Mouse (Mus musculus): ENCODE results near the gene Magi2. TPM values are rescaled to one million over a fixed set of nuclear protein-coding genes. Genes with fewer than 3 reads are reported as not detected.

Magi2 gene
- polyA plus RNA-seq, 1 experiment from 2014 or later, result 2.7 TPM

DNA sequence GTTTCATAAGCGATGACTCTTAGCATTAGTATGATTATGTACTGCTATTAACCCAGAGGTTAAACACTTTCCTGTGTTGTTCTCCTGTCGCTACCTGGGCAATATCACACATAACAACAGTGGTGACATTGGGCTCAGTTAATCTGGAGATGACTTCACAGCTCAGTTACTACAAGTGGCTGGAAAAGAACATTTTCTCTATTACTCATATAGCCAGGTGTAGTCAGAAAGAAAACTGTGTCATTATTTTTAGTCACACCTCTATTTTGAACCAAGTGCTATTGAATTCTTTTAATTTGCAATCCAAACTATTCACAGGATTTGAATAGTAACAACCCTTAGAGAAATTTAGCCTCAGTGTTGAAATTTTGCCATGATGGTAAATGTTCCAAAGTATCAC lies 821.5 kb downstream of the Magi2 start:
- Histone ChIP-seq H3K9me3 (no peaks in the 10 kb centered on the region), H3K4me3 (no peak overlapping the region), H3K4me1 (no peaks in the 10 kb centered on the region), H3K4me2 (no peak overlapping the region), H3K9ac (no peak overlapping the region), H3K27me3 (replicated peaks) (no peaks in the 10 kb centered on the region), H3K27ac (replicated peaks) (no peak overlapping the region), H3K36me3 (no peaks in the 10 kb centered on the region)
- WGBS, result 82% methylated on average over 2 of the region's 2 CpGs
- ATAC-seq (ENCODE audit: extremely low read depth, insufficient number of reproducible peaks, low FRiP score, low TSS enrichment), result no peak

DNA sequence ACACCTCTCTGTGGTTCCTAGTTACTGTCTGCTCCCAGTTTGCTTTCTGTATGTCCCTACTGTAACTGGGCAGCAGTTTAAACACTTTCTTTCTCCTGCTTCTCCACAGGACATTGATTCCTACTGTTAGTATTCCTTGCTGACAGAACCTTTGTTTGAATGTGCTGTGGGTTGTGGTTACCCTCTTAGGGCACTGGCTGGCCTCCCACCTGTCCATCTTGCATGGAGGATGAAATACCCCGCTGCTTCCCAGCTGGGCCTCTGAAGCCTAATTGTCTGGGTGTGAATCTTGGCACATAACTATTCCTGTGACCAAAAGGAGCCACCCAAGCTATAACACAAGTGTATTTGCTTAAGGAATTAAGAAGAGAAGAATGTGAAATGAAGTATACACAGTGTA lies 823.4 kb downstream of the Magi2 start:
- no peak overlapping the region for H3K27ac ChIP-seq (replicated peaks)
- H3K4me1 ChIP-seq, result no peaks in the 10 kb centered on the region
- no peak for ATAC-seq (ENCODE audit: extremely low read depth, insufficient number of reproducible peaks, low FRiP score, low TSS enrichment)
- H3K36me3 ChIP-seq, result no peaks in the 10 kb centered on the region
- no peaks in the 10 kb centered on the region for H3K9me3 ChIP-seq
- no peak overlapping the region for H3K4me3 ChIP-seq
- WGBS, result 43% methylated on average over 1 of the region's 1 CpGs
- no peak overlapping the region for H3K9ac ChIP-seq
- no peak overlapping the region for H3K4me2 ChIP-seq
- H3K27me3 ChIP-seq (replicated peaks), result no peaks in the 10 kb centered on the region

DNA sequence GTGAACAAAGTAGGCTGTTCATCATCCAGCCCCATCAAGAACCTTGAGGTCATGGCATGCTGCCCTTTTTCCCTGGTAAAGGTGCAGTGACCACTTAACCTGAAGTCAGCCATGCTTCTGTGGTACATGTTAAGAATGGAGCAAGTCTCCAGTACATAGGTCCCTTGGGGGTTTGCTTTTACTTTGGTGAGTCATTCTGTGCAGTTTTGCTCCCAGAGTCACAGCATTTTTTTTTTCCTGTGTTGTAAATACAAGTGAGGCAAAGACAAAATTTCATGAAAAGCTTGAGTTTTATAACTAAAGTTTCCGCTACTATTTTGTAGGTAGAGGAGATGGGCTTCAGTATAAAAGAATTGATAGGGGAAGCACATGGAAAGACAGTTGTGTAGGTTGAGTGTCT lies 828.2 kb downstream of the Magi2 start:
- no peak overlapping the region for H3K9ac ChIP-seq
- no peak for ATAC-seq (ENCODE audit: extremely low read depth, insufficient number of reproducible peaks, low FRiP score, low TSS enrichment)
- H3K4me2 ChIP-seq, result no peak overlapping the region
- no peak overlapping the region for H3K27ac ChIP-seq (replicated peaks)
- no peaks in the 10 kb centered on the region for H3K36me3 ChIP-seq
- no peaks in the 10 kb centered on the region for H3K9me3 ChIP-seq
- no peaks in the 10 kb centered on the region for H3K27me3 ChIP-seq (replicated peaks)
- H3K4me3 ChIP-seq, result no peak overlapping the region
- 83% methylated on average over 1 of the region's 1 CpGs for WGBS
- no peaks in the 10 kb centered on the region for H3K4me1 ChIP-seq

DNA sequence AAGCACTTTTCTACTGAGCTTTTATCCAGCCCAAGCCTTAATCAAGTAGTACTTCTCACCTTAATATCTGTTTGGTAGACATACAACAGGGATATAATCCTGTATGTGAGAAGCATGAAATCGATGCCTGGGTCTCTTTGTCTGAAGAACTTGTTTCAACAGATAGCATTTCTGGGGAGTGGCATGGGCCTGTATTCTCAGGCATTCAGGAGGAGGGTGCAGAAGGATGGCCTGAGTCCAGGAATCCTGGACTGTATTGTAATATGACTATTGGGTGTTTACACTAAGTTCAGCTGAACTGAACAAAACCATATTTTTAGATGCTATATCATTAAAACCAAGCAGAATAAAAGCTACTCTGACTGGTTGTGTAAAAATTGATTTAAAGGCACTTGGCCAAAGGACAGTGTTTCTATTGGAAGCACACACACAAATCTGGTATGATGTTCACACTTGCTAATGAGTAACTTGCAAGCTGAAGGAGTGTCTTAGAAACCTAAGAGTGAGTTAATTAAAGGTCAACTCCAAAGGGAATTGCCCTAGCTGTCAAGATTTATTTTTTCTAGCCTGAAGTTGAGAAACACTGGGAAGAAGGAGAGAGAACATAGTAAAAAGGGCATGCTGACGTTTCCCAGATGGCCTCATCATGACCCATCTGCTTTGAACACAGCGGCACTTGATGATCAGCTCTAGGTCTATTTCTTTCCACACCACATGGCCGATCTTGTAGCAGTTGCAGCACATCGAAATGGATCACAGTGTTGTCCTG lies 829.4 kb downstream of the Magi2 start:
- no peaks in the 10 kb centered on the region for H3K9me3 ChIP-seq
- 44% methylated on average over 5 of the region's 5 CpGs for WGBS
- no peaks in the 10 kb centered on the region for H3K36me3 ChIP-seq
- H3K27ac ChIP-seq (replicated peaks), result no peak overlapping the region
- H3K4me3 ChIP-seq, result no peak overlapping the region
- no peak for ATAC-seq (ENCODE audit: extremely low read depth, insufficient number of reproducible peaks, low FRiP score, low TSS enrichment)
- no peaks in the 10 kb centered on the region for H3K27me3 ChIP-seq (replicated peaks)
- no peaks in the 10 kb centered on the region for H3K4me1 ChIP-seq
- no peak overlapping the region for H3K9ac ChIP-seq
- H3K4me2 ChIP-seq, result no peak overlapping the region

DNA sequence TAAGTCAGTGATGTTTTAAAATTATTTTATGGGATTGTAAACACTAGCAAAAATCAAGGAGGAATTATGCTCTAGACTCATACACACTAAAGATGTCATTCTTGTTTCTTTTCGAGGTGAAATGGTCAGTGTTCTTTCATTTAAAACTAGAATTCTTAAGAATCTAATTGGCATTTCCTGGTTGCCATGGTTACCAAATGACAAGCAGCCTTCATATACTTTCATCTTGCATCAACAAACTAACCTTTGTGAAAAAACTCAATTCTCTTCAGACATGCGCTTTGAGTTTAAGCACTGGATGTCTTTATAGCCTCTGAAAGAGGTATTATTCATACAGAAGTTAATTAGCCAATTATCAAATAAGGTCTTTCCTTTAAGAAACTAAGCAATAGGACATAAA lies 830.0 kb downstream of the Magi2 start:
- H3K4me1 ChIP-seq, result no peaks in the 10 kb centered on the region
- H3K9me3 ChIP-seq, result no peaks in the 10 kb centered on the region
- no peak overlapping the region for H3K4me3 ChIP-seq
- no peaks in the 10 kb centered on the region for H3K27me3 ChIP-seq (replicated peaks)
- H3K27ac ChIP-seq (replicated peaks), result no peak overlapping the region
- no peak overlapping the region for H3K4me2 ChIP-seq
- H3K36me3 ChIP-seq, result no peaks in the 10 kb centered on the region
- ATAC-seq (ENCODE audit: extremely low read depth, insufficient number of reproducible peaks, low FRiP score, low TSS enrichment), result no peak
- no peak overlapping the region for H3K9ac ChIP-seq
- 75% methylated on average over 2 of the region's 2 CpGs for WGBS

DNA sequence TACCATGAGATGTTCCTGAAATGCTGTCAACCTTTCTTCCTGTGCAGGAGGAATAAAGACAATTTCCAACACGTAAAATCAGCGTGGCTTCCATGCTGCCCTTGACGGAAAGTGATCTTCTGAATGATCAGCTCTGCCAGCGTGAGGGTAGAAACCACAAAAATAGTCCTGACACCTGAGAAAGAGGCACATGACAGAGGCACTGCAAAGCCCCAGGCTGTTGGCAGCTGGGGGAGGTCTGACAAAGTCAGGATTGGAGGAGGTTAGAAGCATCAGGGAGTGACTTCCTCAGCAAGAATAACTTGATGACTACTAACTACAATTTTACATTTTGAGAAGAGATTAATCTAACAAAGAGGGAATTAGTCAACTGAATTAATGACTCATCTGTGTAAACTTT lies 835.2 kb downstream of the Magi2 start:
- no peaks in the 10 kb centered on the region for H3K27me3 ChIP-seq (replicated peaks)
- no peaks in the 10 kb centered on the region for H3K9me3 ChIP-seq
- no peak overlapping the region for H3K4me3 ChIP-seq
- ATAC-seq (ENCODE audit: extremely low read depth, insufficient number of reproducible peaks, low FRiP score, low TSS enrichment), result no peak
- H3K36me3 ChIP-seq, result no peaks in the 10 kb centered on the region
- 48% methylated on average over 4 of the region's 4 CpGs for WGBS
- H3K4me2 ChIP-seq, result no peak overlapping the region
- H3K27ac ChIP-seq (replicated peaks), result no peak overlapping the region
- H3K9ac ChIP-seq, result no peak overlapping the region
- H3K4me1 ChIP-seq, result no peaks in the 10 kb centered on the region

DNA sequence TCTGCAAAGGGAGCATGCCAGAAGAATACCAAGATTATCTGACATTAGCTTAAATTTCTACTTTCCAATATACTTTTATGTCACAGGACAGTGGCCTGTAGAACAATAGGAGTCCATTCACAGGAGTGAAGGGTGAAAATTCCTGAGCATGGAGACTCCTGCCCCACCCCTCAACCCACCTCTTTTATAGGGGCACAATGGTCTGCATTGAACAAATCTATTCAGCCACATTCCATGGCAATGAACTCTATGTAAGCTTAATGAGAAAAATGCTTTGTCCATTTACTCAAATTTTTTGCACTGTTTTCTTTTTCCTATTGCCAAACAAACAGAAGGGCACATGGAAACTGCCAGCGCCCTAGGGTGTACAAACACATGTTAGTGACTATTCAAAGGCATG lies 838.2 kb downstream of the Magi2 start:
- Histone ChIP-seq H3K4me2 (no peak overlapping the region), H3K9ac (no peak overlapping the region), H3K4me1 (no peaks in the 10 kb centered on the region), H3K36me3 (no peaks in the 10 kb centered on the region), H3K9me3 (no peaks in the 10 kb centered on the region), H3K4me3 (no peak overlapping the region), H3K27me3 (replicated peaks) (no peaks in the 10 kb centered on the region), H3K27ac (replicated peaks) (no peak overlapping the region)
- 70% methylated on average over 1 of the region's 1 CpGs for WGBS
- ATAC-seq (ENCODE audit: extremely low read depth, insufficient number of reproducible peaks, low FRiP score, low TSS enrichment), result no peak

DNA sequence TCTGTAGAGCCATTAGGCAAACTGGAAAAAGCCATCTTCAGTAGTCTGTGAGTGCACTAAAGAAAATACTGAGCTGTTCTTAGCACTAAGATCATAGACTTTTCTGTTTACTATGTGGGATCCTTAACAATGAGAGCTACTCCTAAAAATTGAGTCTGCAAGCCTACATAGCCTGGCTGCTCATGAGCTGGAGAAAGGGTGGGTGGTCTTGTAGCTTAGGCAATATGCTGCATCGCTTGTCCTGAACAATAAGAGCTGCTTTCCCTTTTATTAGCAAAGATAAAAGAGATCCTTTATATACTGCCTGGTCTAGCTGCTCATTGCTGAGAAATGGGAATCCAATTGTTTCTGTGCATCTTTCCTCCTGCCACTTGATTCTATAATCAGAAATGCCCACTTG lies 841.7 kb downstream of the Magi2 start:
- 81% methylated on average over 1 of the region's 1 CpGs for WGBS
- Histone ChIP-seq H3K36me3 (no peaks in the 10 kb centered on the region), H3K27ac (replicated peaks) (no peak overlapping the region), H3K9me3 (no peaks in the 10 kb centered on the region), H3K4me3 (no peak overlapping the region), H3K4me2 (no peak overlapping the region), H3K27me3 (replicated peaks) (no peaks in the 10 kb centered on the region), H3K9ac (no peak overlapping the region), H3K4me1 (no peaks in the 10 kb centered on the region)
- ATAC-seq (ENCODE audit: extremely low read depth, insufficient number of reproducible peaks, low FRiP score, low TSS enrichment), result no peak

DNA sequence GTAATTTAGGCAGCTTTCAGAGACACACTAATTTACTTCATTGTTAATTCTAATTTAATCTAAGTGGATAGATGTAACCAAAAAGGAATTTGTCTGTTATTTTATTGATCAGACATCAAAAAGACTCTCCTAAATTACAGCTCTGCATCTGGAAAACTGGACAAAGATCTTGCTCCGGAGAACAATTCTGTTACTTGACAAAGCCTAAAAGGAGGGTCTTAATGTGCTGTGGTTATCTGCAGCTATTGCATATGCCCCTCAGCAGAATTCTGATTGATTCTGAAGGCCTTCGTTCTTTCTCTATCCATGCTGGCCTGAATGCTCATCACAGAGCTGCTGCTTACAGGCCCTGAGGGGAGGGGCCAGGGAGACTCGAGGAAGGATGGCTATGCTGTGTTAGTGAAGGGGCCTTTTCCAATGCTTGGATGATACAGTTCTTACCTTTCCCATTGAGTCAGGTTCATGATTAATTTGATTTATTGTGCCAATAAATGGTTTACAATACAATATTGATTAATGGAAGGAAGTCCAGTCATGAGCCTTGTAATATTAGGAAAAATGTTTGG lies 842.2 kb downstream of the Magi2 start:
- 62% methylated on average over 3 of the region's 3 CpGs for WGBS
- H3K4me3 ChIP-seq, result no peak overlapping the region
- H3K9ac ChIP-seq, result no peak overlapping the region
- H3K27me3 ChIP-seq (replicated peaks), result no peaks in the 10 kb centered on the region
- ATAC-seq (ENCODE audit: extremely low read depth, insufficient number of reproducible peaks, low FRiP score, low TSS enrichment), result no peak
- no peaks in the 10 kb centered on the region for H3K9me3 ChIP-seq
- no peaks in the 10 kb centered on the region for H3K4me1 ChIP-seq
- no peak overlapping the region for H3K27ac ChIP-seq (replicated peaks)
- H3K4me2 ChIP-seq, result no peak overlapping the region
- H3K36me3 ChIP-seq, result no peaks in the 10 kb centered on the region

DNA sequence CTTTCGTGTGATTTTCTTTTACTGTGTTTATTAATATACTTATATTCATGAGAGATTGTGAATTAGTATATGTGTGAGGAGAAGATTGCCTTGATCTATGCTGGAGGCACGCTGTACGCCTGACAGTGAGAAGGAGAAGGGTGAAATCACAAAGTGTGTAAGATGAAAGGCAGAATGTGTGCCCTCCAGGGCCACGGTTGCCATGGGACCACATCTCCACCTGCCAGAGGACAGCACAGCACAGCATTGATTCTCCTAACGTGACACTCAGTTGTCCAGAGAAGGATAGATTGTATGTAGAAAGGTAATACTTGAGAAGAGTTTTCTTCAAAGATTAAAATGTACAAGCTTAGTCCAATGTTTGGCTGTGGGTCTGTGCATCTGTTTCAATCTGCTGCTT lies 847.3 kb downstream of the Magi2 start:
- H3K27ac ChIP-seq (replicated peaks), result no peak overlapping the region
- H3K4me2 ChIP-seq, result no peak overlapping the region
- no peak for ATAC-seq (ENCODE audit: extremely low read depth, insufficient number of reproducible peaks, low FRiP score, low TSS enrichment)
- WGBS, result 74% methylated on average over 5 of the region's 5 CpGs
- H3K36me3 ChIP-seq, result no peaks in the 10 kb centered on the region
- H3K9ac ChIP-seq, result no peak overlapping the region
- H3K4me1 ChIP-seq, result no peaks in the 10 kb centered on the region
- no peak overlapping the region for H3K4me3 ChIP-seq
- H3K9me3 ChIP-seq, result no peaks in the 10 kb centered on the region
- no peaks in the 10 kb centered on the region for H3K27me3 ChIP-seq (replicated peaks)

DNA sequence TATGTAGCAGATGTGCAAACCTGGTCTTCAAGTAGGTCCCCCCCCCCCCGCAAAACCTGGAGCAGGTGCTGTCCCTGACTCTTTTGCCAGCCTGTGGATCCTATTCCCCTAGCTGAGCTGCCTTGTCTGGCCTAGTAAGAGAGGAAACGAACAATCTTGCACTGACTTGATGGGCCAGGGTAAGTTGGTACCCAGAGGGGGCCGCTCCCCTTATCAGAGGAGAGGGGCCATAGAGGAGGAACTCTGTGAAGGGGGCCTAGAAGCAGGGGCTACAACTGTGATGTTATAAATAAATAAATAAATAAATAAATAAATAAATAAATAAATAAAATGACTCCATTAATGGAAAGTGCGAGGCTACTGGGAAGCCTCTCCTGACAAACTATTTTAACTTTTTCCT lies 848.0 kb downstream of the Magi2 start:
- WGBS, result 81% methylated on average over 4 of the region's 4 CpGs
- H3K27ac ChIP-seq (replicated peaks), result no peak overlapping the region
- no peak overlapping the region for H3K4me3 ChIP-seq
- no peaks in the 10 kb centered on the region for H3K36me3 ChIP-seq
- no peak for ATAC-seq (ENCODE audit: extremely low read depth, insufficient number of reproducible peaks, low FRiP score, low TSS enrichment)
- no peak overlapping the region for H3K9ac ChIP-seq
- H3K9me3 ChIP-seq, result no peaks in the 10 kb centered on the region
- H3K4me1 ChIP-seq, result no peaks in the 10 kb centered on the region
- H3K4me2 ChIP-seq, result no peak overlapping the region
- H3K27me3 ChIP-seq (replicated peaks), result no peaks in the 10 kb centered on the region

DNA sequence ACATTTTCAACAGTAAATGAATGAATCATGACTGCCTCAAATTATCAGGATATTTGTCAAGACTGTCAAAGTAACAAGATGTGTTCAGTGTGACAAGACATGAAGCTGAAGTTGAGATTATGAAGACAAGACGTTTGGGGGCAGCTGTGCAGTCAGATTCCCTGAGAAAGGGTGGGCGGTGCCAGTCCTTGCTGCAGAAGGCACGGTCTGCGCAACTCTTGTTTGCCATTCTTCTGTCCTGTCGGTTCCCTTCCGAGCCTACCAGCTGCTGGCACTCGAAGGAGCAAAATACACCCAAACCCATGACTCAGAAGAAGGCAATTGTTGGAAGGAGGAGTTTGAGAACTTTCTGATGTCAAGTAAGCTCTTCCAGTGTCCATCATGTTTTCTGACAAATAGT lies 852.1 kb downstream of the Magi2 start:
- no peaks in the 10 kb centered on the region for H3K27me3 ChIP-seq (replicated peaks)
- no peak for ATAC-seq (ENCODE audit: extremely low read depth, insufficient number of reproducible peaks, low FRiP score, low TSS enrichment)
- no peak overlapping the region for H3K4me2 ChIP-seq
- no peak overlapping the region for H3K27ac ChIP-seq (replicated peaks)
- H3K4me3 ChIP-seq, result no peak overlapping the region
- H3K9me3 ChIP-seq, result no peaks in the 10 kb centered on the region
- H3K4me1 ChIP-seq, result no peaks in the 10 kb centered on the region
- no peaks in the 10 kb centered on the region for H3K36me3 ChIP-seq
- WGBS, result 72% methylated on average over 7 of the region's 7 CpGs
- H3K9ac ChIP-seq, result no peak overlapping the region
